Mouse (Mus musculus) adrenal gland, postnatal 25 days (tissue): ENCODE measurements at regions not wholly inside any gene's neighbourhood (a gene's known extent, or its start where the extent isn't known, plus 50 kb on each side); places are given as distances from the start of the nearest gene placed in this dataset.

Source experiments
- DNase-seq: peaks from one replicate; pipeline ENCODE4 v3.0.0; 2021; ENCODE audit warnings: mixed read lengths

DNA sequence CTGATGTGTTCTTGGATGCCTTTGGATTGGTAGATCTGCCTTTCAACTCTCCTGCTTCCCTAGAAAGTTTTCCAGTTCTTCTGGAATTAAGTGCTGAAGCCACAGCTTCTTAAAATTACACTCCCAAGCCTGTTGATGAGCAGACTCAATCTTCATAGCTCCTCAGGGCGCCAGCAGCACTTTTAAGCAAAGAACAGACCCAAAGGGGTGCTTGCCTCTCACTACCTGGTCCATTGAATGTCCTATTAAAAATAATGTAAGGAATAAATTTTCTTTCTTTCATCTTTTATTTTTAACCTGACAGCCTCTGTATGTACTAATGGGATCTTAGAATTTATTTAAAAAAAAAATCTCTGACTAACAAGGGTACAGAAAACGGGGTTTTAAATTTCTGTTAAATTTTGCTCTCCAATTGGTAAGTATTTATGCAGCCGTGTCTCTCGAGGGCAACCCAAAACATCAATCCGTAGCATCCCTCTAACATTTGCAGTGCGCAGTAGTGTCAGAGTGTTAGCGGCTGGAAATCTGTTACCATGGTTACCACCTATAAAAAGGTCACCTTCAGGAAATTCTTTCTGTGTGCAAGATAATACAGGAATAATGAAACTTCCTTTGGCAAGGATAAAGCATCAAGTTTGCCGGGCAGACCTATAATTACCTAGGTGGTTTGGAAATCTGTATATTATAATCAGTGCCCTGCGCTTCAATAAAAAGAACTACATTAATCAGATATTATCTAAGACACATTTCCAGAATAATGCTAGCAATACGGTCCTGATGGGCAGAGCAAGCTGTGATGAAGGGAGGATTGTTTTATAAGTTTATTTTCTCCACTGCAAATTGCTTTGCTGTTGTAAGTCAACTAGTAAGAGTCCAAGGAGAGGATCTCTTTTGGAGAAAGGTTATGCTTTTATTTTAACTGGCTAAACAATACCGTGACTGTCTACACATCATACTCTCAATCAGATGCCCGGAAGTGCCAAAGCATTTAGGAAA, 277.1 kb upstream of the Nrsn1 start:
- DNase-seq: no peak

DNA sequence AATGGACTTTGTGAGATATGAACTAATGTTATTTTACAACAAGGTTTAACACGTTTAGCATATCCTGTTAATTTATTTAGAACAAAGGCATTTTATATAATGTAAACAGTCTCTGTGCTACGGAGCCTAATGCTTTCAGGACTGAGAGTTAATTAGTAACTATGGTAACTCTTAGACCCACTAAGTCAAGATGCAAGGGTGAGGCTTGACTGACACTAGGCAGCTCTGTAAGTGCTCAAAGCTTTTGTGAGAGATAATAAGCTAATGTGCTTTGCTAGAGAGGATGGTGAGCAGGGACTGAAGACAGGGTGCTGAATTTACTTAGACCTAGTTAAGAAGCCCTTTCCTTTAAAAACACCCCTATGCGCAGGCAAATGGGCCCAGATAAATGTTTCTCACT, 253.8 kb upstream of the Nrsn1 start:
- DNase-seq: no peak

DNA sequence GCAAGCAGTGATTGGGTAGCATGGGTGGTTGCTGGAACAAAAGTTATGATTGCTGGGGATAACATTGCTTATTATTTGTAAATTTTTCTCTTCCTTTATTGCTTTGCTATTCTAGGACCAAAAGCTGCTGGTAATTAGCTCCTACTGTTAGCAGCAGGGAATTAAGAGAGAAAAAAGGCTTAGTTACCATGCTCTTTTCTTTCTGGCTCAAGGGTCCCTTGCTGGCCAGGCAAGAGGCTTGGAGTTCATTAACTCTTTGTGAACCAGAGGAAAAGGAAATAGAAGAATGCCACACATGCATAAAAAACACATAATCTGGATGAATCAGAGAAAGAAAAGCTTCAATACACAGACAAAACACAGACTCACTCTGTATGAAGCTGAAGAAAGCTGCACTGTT, 237.1 kb upstream of the Nrsn1 start:
- no peak for DNase-seq

DNA sequence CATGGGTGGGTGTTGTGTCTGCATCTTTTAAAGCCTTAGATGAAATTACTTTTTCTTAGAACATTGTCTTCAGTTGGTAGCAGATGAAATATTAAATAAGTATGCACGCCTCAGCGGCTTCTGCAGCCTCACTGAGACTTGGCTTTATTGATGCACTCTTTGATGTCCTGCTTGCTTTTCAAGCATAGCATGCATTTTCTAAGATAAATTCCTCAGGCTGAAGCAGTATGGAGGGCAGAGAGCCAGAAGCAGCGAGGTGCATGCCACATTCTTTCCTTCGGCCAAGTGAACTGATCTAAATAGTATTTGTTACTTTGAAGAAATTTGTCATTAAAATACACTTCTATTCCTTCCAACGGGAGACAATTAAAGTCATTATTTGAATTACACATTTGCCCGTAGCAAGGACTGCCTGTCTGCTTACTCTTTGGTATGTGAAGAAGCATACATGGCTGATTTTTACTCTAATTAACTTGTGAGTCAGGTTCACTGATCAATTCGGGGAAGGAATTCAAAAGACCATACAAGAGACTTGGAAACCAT, 224.3 kb upstream of the Nrsn1 start:
- DNase-seq: no peak

DNA sequence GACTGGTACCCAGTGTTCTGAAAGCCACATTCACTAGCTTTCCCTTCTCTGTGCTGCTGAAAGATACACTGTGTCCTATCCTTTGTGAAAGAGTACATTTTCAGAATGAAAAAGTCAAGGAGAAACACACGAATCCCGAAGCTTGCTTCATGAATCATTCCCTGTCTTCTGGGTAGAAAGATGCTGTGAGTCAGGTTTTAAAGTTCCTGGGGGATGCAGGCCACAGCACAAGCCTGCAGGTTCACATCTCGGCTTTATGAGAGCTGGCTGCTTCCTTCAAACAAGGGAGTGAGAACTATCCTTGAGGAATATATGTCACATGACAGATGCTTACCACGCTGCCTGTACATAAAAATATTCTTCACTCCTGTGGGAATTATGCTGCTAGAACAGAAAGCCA, 219.7 kb upstream of the Nrsn1 start:
- no peak for DNase-seq

DNA sequence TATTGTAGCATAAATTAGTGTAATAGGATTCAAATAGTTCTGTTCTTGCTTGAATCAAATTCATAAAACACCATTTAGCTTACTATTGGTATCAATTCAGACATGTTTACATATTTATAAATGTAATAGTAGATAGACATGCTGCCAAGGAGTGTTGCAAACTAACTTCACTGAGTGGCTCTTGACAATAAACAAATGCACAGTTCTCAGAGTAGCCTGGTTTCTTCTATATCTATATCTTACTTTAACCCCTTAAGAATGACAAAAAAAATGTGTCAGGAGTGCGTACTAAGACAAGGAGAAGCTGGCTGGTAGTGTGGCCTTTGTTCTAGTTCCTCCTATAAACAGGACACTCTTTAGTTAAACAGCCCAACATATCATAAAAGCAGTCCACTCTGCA, 213.0 kb upstream of the Nrsn1 start:
- DNase-seq: no peak

DNA sequence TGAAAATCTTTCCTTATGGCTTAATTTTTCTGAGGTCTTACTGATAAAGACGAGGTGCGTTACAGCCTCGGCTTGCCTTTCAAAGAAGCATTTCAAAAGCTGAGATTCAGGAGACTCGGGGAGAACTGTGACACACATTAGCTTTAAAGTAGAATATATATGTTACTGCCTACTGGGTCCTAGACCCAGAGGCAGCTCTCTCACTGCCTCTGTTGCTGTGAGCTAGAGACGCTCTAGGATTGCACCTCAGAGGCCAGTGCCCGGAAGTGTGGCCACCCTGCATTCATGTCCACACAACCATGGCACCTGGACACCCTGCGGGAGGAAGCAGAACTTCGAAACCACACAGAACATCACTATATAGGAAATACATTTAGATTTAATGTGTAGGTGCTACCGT, 181.6 kb upstream of the Nrsn1 start:
- no peak for DNase-seq

DNA sequence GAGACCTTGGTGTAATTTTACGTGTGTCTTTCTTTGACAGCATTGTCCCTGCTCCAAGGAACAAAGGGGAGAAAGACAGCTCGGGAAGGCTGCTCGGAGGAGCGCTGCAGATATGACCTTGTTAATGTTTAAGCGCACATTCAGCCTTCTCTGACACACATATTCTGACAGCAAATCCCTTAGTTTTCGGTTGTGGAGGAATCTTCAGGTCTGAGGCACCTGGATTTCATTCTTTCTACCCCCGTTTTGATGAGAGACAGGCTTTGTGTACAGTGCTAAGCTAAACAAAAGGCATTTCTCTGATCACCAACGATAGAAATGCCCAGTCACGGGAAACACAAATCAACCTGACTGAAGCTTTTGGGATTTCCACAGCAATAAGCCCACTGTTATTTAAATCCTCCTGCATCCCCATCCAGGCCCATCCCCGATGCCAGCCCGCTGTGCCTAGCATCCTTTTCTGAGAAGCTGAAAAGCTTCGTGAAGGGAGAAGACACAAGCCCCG, 181.1 kb upstream of the Nrsn1 start:
- DNase-seq: no peak

DNA sequence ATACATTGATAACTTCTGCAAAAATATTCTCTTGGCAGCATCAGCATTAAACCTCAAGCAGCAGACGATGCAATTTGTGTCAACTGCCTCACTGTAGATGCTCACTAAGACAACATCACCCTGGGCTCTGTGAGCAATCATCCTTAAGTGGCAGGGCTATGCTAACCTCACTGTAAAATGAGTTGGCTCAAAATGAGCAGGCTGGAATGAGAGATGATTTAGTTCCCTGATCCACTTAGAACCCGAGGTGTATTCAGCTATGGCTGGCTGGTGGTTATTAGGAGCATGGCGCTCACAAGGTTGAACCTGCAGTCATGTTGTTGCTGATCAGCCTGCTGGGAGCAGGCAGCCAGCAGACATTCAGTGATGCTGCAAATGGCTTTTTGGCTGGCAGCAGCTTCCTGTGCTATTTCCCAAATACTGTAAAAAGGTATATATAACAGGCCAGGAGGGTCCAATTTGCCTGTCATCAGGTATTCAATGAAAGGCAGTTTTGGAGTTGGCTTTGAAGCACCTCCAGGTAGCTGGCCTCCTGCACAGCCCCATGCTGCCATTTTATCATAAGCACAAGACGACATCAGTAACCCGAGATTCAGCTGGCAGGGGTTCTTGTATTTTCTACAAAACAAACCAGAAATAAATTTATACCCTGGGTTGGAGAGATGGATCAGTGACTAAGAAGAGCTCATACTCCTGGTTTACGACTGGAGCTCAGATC, 159.6 kb upstream of the Nrsn1 start:
- DNase-seq: no peak

DNA sequence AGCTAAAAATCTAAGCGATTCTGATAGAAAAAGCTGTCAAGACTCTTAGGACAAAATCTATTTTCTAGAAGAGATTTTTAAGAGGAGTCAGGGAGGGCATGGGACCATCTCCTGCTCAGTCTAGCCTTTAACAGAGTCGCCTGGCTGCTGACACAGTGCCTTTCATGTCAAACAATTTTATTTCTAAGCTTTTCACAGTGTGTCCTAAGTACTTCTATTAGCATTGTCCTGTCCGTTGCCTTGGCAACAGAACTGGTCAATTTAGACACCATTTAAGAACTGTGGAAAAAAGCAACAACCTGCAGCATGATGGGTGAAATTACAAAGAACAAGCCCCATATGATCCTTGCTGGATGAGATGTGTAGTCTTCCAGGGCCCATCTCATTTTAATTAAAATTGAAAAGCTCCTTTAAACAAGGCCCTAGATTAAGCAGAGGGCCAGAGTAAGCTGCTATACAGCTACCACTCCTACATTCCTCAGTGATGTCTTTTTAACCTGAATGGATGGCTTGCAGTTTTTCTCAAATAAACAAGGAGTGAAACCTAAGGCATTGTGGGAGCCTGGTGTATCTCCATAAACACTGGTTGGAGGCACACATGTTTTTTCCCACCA, 133.0 kb upstream of the Nrsn1 start:
- no peak for DNase-seq

DNA sequence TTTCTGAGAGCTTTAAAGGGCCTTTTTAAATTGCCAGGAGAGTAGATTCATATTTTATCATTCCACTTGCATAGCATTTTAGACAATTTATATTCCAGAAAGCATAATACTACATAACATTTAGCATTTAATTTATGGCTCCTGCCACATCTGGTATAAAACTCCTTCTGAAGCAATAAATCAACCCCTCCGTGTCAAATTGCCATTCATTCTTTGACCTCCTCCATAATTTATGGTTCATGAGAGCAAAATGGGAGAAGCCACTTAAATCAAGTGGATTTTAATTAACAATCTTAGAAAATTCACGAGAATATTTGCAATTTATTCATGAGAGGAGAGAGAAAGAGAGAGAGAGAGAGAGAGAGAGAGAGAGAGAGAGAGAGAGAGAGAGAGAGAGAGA, 132.4 kb upstream of the Nrsn1 start:
- no peak for DNase-seq

DNA sequence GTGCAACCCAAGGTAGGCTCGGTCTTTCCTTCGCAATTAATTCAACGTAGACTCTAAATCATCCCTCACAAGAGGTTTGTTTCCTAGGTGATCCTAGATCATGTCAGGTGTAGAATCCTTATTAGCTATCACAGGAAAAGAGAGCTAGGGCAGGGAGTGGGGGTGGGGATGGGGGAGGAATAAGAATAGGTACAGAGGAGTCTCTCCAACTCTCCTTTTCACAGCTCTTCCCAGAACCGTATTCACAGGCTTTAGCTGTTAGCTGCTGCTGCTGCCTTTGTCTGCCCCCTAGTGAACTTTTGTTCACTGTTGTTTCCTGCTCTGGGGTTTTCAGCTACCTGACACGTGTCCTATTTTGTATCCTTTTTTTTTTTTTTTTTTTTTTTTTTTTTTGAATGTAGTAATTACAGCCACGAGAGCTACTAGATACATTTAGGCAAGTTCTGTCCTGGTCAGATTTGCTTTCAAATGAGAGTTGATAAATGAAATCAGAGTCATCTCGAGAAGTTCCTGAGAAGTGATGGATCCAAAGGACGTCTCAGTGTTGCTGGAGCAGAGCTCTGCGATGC, 131.7 kb upstream of the Nrsn1 start:
- no peak for DNase-seq

DNA sequence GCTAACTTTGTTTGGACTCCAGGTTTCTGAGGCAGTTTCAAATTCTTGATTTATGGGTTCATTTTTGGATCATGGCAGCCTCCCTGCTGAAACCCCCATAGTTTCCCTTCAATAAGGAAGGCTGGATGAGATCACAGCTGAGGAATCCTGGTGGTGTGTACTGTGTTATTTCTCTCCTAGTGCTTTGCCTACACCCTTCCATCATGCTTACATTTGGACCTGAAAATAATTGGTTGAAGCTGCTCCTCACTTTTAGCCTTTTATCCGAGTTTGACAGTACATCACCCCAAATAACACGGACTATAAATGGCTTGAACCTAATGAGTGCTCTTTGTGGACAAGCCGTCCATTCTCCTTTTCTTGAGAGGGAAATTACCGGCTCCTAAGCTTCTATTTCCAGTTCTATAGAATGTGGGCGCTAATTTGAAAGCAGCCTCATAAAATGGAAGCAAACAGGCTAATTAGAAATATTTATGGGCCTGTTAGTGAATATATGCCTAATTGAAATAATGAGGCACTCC, 122.5 kb upstream of the Nrsn1 start:
- no peak for DNase-seq

DNA sequence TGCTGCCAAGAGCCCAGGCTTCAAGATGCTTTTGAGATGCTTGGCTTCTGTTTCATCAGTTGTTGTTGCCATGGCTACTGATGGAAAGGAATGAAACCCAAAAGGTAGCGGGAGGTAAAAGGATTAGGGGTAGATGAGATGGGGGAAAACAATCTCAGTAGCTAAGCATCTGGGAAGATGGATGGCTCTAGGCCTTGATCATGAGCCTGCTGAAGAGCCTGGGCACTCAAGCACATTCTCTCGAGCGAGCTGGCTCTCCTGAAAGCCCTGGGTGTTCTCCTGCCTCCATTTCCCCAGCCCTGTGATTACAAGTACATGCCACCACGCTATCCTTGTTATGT, 92.3 kb upstream of the Nrsn1 start:
- no peak for DNase-seq

DNA sequence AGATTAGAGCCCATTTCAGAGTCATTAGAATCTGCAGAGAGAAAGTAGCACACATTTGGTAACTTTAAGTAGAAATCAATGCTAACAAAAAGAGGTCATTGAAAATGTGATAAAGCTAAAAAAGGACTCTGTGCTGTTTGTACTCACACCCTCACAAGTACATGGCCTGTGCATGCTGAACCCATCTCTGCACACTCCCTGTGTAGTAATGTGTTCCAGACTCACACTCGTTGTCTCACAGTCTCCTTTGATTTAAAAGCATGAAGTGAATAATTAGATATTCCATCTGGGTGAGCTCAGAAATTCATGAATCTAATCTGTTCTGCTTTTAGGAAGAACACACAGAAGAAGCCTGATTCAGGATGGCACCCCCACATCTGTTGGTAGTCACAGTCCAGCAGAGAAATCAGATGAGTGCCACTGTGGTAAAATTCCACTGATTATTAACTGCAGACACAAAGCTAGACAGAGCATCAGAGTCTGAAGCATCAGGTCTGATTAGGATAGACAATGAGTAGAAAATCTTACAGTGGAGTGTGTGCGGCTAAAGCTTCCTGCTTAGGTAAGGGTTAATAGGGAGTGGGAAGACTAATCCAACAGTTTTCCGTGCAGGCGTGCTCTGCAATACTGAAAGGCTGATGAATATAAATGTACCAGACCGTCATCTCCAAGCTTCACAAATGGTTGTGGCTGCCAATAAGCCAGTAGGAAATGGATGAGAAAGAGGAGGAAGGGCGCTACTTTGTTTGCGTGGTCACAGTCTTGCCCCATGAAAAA, 91.7 kb upstream of the Nrsn1 start:
- no peak for DNase-seq

DNA sequence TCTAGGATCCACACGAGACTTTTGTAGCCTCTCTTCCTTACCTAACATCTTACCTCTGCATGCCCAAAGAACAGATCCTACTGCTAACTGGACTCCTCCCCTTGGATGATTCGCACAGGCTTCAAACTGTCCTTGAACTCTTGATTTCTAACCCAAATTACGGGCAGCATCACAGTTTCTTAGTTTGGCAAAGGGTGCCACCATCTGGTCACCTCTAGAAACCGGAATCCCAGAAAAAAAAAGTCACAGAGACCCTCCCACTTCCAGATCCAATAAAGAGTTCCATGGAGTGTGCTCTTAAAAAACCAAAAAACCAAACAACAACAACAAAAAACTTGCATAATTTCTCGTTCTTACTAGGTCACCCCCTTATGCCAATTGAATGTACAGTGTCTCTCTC, 77.3 kb upstream of the Nrsn1 start:
- DNase-seq: no peak

DNA sequence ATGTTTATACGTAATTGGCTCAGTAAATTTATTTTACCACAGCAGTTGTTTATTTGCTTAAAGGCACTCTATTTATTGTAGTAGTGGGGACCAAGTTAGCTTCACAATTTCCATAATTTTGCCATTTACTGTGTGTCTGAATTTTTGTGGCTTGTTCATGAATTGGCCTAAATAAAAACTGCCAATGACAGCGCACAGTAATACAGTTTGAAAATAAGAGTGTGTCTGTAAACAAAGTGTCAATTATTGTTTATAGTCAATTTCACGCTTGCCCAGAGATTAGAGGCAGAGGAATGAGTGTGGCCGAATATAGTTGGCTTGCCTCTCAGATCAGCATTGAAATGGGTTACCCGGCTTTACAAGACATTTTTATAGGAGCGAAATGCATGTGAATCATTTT, 73.0 kb upstream of the Nrsn1 start:
- DNase-seq: no peak

DNA sequence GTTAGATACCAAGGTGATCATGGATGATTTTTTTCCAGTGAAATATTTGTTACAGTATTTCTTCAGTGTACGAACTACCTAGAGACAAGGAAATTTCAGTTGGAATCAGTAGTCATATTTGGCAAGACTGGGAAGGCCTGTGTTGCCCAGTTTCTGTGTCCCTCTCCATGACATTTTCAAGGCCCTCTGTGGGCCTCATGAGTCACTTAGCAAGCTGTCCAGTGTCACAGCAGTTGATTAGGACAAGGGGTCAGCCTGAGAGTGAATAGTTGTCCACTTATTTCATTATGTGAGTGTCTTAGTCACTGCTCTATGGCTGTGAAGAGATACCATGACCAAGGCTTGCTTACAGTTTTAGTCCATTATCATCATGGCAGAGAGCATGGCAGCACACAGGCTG, 71.5 kb upstream of the Nrsn1 start:
- DNase-seq: no peak

DNA sequence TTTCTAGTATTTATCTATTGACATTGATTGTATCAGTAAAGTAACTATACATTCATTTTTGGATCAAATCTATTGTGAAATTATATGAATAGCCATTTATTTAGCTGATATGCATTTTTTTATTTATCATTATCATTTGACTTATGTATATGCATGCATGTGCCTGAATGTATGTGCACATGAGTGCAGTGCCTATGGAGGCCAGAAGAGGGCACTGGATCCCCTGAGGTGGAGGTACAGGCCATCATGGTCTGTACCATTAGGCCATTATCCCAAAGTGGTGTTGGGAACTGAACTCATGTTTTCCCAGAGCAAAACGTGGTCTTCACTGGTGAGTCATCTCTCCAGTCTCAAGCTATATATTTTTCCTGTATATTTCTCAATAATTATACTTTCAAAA, 63.5 kb upstream of the Nrsn1 start:
- DNase-seq: no peak
